Mouse (Mus musculus) embryonic facial prominence, embryonic 14.5 days (tissue): Measurements from ENCODE around the gene Ifrd2. TPM values are rescaled to one million over a fixed set of nuclear protein-coding genes. Genes with fewer than 3 reads are reported as not detected.
A peak's percentile ranks its signal among the peaks of the same experiment; 100 is the strongest.

Experiments
- ATAC-seq: fragments of 200-750 bp; cut with Nextera tagmentation; 2 replicates; pipeline ENCODE4 v1.8.0; 2017; ENCODE audit warnings: low read depth, moderate number of reproducible peaks, moderate TSS enrichment
- DNase-seq: peaks from one replicate; pipeline ENCODE4 v3.0.0-alpha.2; 2015; ENCODE audit warnings: low spot score
- H3K27ac ChIP-seq: fragments of 300-500 bp; sonication (generic); replicated peaks from 2 replicates; pipeline ENCODE4 v1.5.1; 2014; ENCODE audit warnings: low read depth, mild to moderate bottlenecking, low read length, moderate library complexity
- H3K27me3 ChIP-seq: fragments of 300-500 bp; sonication (generic); replicated peaks from 2 replicates; pipeline ENCODE4 v1.6.1; 2014; ENCODE audit warnings: low read length; ENCODE audit not compliant: control insufficient read depth, insufficient read depth
- H3K36me3 ChIP-seq: fragments of 300-500 bp; sonication (generic); 2 replicates; pipeline ENCODE4 v1.6.1; 2014; ENCODE audit warnings: low read length, mixed read lengths; ENCODE audit not compliant: control insufficient read depth, insufficient read depth
- H3K4me1 ChIP-seq: fragments of 300-500 bp; sonication (generic); 2 replicates; pipeline ENCODE4 v1.6.1; 2014; ENCODE audit warnings: antibody characterized with exemption, low read length; ENCODE audit not compliant: control insufficient read depth, insufficient read depth
- H3K4me2 ChIP-seq: fragments of 300-500 bp; sonication (generic); 2 replicates; pipeline ENCODE4 v1.6.1; 2014; ENCODE audit warnings: low read depth, mild to moderate bottlenecking, low read length, moderate library complexity, mixed read lengths
- H3K4me3 ChIP-seq: fragments of 300-500 bp; sonication (generic); 2 replicates; pipeline ENCODE4 v1.5.1; 2014; ENCODE audit warnings: low read depth, mild to moderate bottlenecking, low read length
- H3K9ac ChIP-seq: fragments of 300-500 bp; sonication (generic); 2 replicates; pipeline ENCODE4 v1.6.1; 2014; ENCODE audit warnings: low read depth, mild to moderate bottlenecking, low read length, moderate library complexity, mixed read lengths
- H3K9me3 ChIP-seq: fragments of 300-500 bp; sonication (generic); 2 replicates; pipeline ENCODE4 v1.6.1; 2016; ENCODE audit warnings: low read length; ENCODE audit not compliant: control insufficient read depth
- WGBS: fragments of 180-500 bp; shearing (Covaris S2); extraction: QIAGEN DNeasy Blood & Tissue Kit; methylation state at CpG from one replicate; pipeline ENCODE4 v1.1.7; 2014; 5-methylcytosine and 5-hydroxymethylcytosine counted together
- polyA plus RNA-seq: library from polyadenylated mRNA; unstranded; fragments of >200 nt; fragmentation: Nextera tagmentation; extraction: Ambion mirVana; gene quantifications from 2 replicates; pipeline ENCODE4 v1.2.1, GENCODE M21; 2014

The Ifrd2 gene
- polyA plus RNA-seq, 1 experiment from 2014 or later: 46.7 TPM

- Histone ChIP-seq H3K9ac (no peak overlapping the region), H3K4me1 (no peaks in the 10 kb centered on the region), H3K4me2 (no peak overlapping the region), H3K36me3 (peaks cover 23% of the 10 kb centered on the region), H3K9me3 (no peaks in the 10 kb centered on the region), H3K4me3 (no peak overlapping the region), H3K27ac (no peak overlapping the region), H3K27me3 (no peaks in the 10 kb centered on the region)
- 91% methylated on average over 11 of the region's 11 CpGs for WGBS
- DNase-seq (no peak), ATAC-seq (no peak)
Observed at GRCm38 (mm10) chr9:107596619-107597569, 9.5 kb downstream of the Ifrd2 start.

GRCm38 (mm10) chr9:107598385-107598784 lies 10.9 kb downstream of the Ifrd2 start:
- ATAC-seq (no peak), DNase-seq (no peak)
- Histone ChIP-seq H3K4me3 (no peak overlapping the region), H3K36me3 (peaks cover 10% of the 10 kb centered on the region; the same call in 1 of the 2 replicates), H3K9ac (peak overlapping the region; percentile 34; the same call in 1 of the 2 replicates), H3K4me1 (peaks cover 4% of the 10 kb centered on the region; the same call in 1 of the 2 replicates), H3K27me3 (no peaks in the 10 kb centered on the region), H3K27ac (no peak overlapping the region), H3K4me2 (no peak overlapping the region), H3K9me3 (no peaks in the 10 kb centered on the region)
- WGBS: 77% methylated on average over 5 of the region's 5 CpGs

- WGBS: 92% methylated on average over 9 of the region's 9 CpGs
- ATAC-seq: no peak
- H3K9ac ChIP-seq: no peak overlapping the region
Observed at GRCm38 (mm10) chr9:107599433-107599832, 12.0 kb downstream of the Ifrd2 start.

GRCm38 (mm10) chr9:107599842-107600241 lies 12.4 kb downstream of the Ifrd2 start:
- no peak overlapping the region for H3K4me2 ChIP-seq
- H3K9ac ChIP-seq: no peak overlapping the region
- H3K27me3 ChIP-seq: no peaks in the 10 kb centered on the region
- no peaks in the 10 kb centered on the region for H3K36me3 ChIP-seq
- DNase-seq: no peak
- H3K9me3 ChIP-seq: no peaks in the 10 kb centered on the region
- WGBS: 69% methylated on average over 14 of the region's 14 CpGs
- H3K4me3 ChIP-seq: no peak overlapping the region
- H3K27ac ChIP-seq: no peak overlapping the region
- H3K4me1 ChIP-seq: peaks cover 14% of the 10 kb centered on the region
- no peak for ATAC-seq

More at GRCm38 (mm10) chr9:107599433-107599832, 12.0 kb downstream of the Ifrd2 start:
- peaks cover 10% of the 10 kb centered on the region for H3K4me1 ChIP-seq
- DNase-seq: no peak
- H3K9me3 ChIP-seq: no peaks in the 10 kb centered on the region
- no peak overlapping the region for H3K27ac ChIP-seq
- H3K4me2 ChIP-seq: no peak overlapping the region
- H3K36me3 ChIP-seq: no peaks in the 10 kb centered on the region; the same call in 1 of the 2 replicates
- no peaks in the 10 kb centered on the region for H3K27me3 ChIP-seq
- no peak overlapping the region for H3K4me3 ChIP-seq

- no peak overlapping the region for H3K27ac ChIP-seq
Observed at GRCm38 (mm10) chr9:107600745-107601144, 13.3 kb downstream of the Ifrd2 start.

GRCm38 (mm10) chr9:107601275-107601674 lies 13.8 kb downstream of the Ifrd2 start:
- H3K9me3 ChIP-seq: no peaks in the 10 kb centered on the region
- ATAC-seq: no peak
- peaks cover 20% of the 10 kb centered on the region for H3K4me1 ChIP-seq
- H3K9ac ChIP-seq: no peak overlapping the region
- H3K27ac ChIP-seq: no peak overlapping the region
- no peak for DNase-seq
- 90% methylated on average over 11 of the region's 11 CpGs for WGBS
- H3K4me3 ChIP-seq: no peak overlapping the region
- no peak overlapping the region for H3K4me2 ChIP-seq
- H3K27me3 ChIP-seq: no peaks in the 10 kb centered on the region
- H3K36me3 ChIP-seq: no peaks in the 10 kb centered on the region

More at GRCm38 (mm10) chr9:107600745-107601144, 13.3 kb downstream of the Ifrd2 start:
- H3K36me3 ChIP-seq: no peaks in the 10 kb centered on the region
- H3K4me3 ChIP-seq: no peak overlapping the region
- H3K27me3 ChIP-seq: no peaks in the 10 kb centered on the region
- H3K4me1 ChIP-seq: peaks cover 20% of the 10 kb centered on the region
- no peak for ATAC-seq
- no peaks in the 10 kb centered on the region for H3K9me3 ChIP-seq
- DNase-seq: no peak
- WGBS: 83% methylated on average over 12 of the region's 12 CpGs
- no peak overlapping the region for H3K4me2 ChIP-seq
- no peak overlapping the region for H3K9ac ChIP-seq

GRCm38 (mm10) chr9:107602068-107602648 lies 14.7 kb downstream of the Ifrd2 start:
- H3K27me3 ChIP-seq: no peaks in the 10 kb centered on the region
- WGBS: 5% methylated on average over 10 of the region's 10 CpGs
- DNase-seq (peak; percentile 91), ATAC-seq (peak; percentile 75)
- H3K9me3 ChIP-seq: no peaks in the 10 kb centered on the region
- peaks cover 24% of the 10 kb centered on the region for H3K4me1 ChIP-seq
- H3K9ac ChIP-seq: peak overlapping the region; percentile 32; the same call in 1 of the 2 replicates
- H3K36me3 ChIP-seq: no peaks in the 10 kb centered on the region
- 0 out of 2 replicates have a peak overlapping the region, but pooled peaks have one; percentile 28 for H3K27ac ChIP-seq
- H3K4me2 ChIP-seq: peak overlapping the region; percentile 10; the same call in 1 of the 2 replicates
- H3K4me3 ChIP-seq: no peak overlapping the region

GRCm38 (mm10) chr9:107603251-107603650 lies 15.8 kb downstream of the Ifrd2 start:
- Histone ChIP-seq H3K9me3 (no peaks in the 10 kb centered on the region), H3K9ac (no peak overlapping the region), H3K27ac (no peak overlapping the region), H3K4me2 (no peak overlapping the region), H3K27me3 (no peaks in the 10 kb centered on the region), H3K4me1 (peaks cover 35% of the 10 kb centered on the region), H3K36me3 (no peaks in the 10 kb centered on the region), H3K4me3 (no peak overlapping the region)
- DNase-seq (no peak), ATAC-seq (no peak)
- whole genome bisulfite sequencing: 82% methylated on average over 6 of the region's 6 CpGs
